Mouse (Mus musculus): ENCODE results near the gene Gdf15.

GRCm38 (mm10) chr8:70681410-70681809 lies 49.2 kb upstream of the Gdf15 start:
- TF ChIP-seq CTCF (IDR thresholded peaks at IDR 0.05; ENCODE audit: low read depth) (no peak), EP300 (IDR thresholded peaks at IDR 0.05; ENCODE audit: low read depth) (no peak)
